Comparison of ENCODE assay signal across 8 mouse cellular contexts in genomic region chr9:112102155-112102851, GRCm38 (mm10).
DNase-seq lines count a peak whose midpoint lies in the region; ATAC-seq and TF ChIP-seq lines count a peak whose summit lies in the region.

No protein-coding gene starts in this region.

- no peak overlapping the region for H3K4me3 ChIP-seq in kidney, adult 2 months (ENCODE audit: insufficient read depth, low read depth, low read length)
- no peak overlapping the region for H3K4me3 ChIP-seq in forebrain, embryonic 13.5 days
- H3K4me3 ChIP-seq in myocyte = no peak overlapping the region
- no peak overlapping the region for H3K4me3 ChIP-seq in liver, postnatal 0 days (ENCODE audit: low read depth, low read length)
- H3K4me3 ChIP-seq in intestine, embryonic 16.5 days (ENCODE audit: low read length) = no peak overlapping the region

- no peak overlapping the region for H3K4me2 ChIP-seq in forebrain, embryonic 13.5 days
- peak overlapping the region; percentile 50 for H3K4me2 ChIP-seq in myocyte (ENCODE audit: low read depth)
- H3K4me2 ChIP-seq in liver, postnatal 0 days (ENCODE audit: low read depth, low read length) = no peak overlapping the region
- H3K4me2 ChIP-seq in intestine, embryonic 16.5 days (ENCODE audit: low read depth, low read length) = no peak overlapping the region

- no peak overlapping the region for H3K9ac ChIP-seq in forebrain, embryonic 13.5 days
- H3K9ac ChIP-seq in liver, postnatal 0 days (replicated peaks) = no peak overlapping the region
- no peak overlapping the region for H3K9ac ChIP-seq in intestine, embryonic 16.5 days (ENCODE audit: low read depth, low read length)

- no peaks in the 10 kb centered on the region for H3K4me1 ChIP-seq in kidney, adult 2 months (ENCODE audit: control insufficient read depth, insufficient read depth, low read length)
- peaks cover 15% of the 10 kb centered on the region for H3K4me1 ChIP-seq in forebrain, embryonic 13.5 days
- H3K4me1 ChIP-seq in liver, postnatal 0 days (ENCODE audit: insufficient read depth) = no peaks in the 10 kb centered on the region
- H3K4me1 ChIP-seq in intestine, embryonic 16.5 days (ENCODE audit: control insufficient read depth, insufficient read depth, low read length) = no peaks in the 10 kb centered on the region

- no peaks in the 10 kb centered on the region for H3K36me3 ChIP-seq in kidney, adult 2 months (ENCODE audit: control insufficient read depth, insufficient read depth, low read length)
- no peaks in the 10 kb centered on the region for H3K36me3 ChIP-seq in forebrain, embryonic 13.5 days (ENCODE audit: poor library complexity, severe bottlenecking)
- H3K36me3 ChIP-seq in myocyte (ENCODE audit: control insufficient read depth, insufficient read depth) = no peaks in the 10 kb centered on the region
- no peaks in the 10 kb centered on the region for H3K36me3 ChIP-seq in liver, postnatal 0 days (replicated peaks; ENCODE audit: insufficient read depth, low read length)
- H3K36me3 ChIP-seq in intestine, embryonic 16.5 days (ENCODE audit: control insufficient read depth, insufficient read depth, low read length) = no peaks in the 10 kb centered on the region

- TF ChIP-seq POLR2A in kidney, adult 2 months (IDR thresholded peaks at IDR 0.05; ENCODE audit: low read depth, low read length) = no peak
- TF ChIP-seq POLR2A in myocyte (IDR thresholded peaks at IDR 0.05; ENCODE audit: insufficient read length, low read depth) = no peak

- DNase-seq in kidney, postnatal 4 days = peak; percentile 12 to 32
- DNase-seq in kidney, adult 2 months = no peak
- DNase-seq in layer of hippocampus, adult 8-10 months (ENCODE audit: low spot score in 2 of 2) = peak; percentile 89 to 91
- DNase-seq in liver, postnatal 0 days = no peak

- H3K79me2 ChIP-seq in myocyte (ENCODE audit: control insufficient read depth, insufficient read depth) = no peaks in the 10 kb centered on the region

- H3K27ac ChIP-seq in kidney, adult 2 months (ENCODE audit: insufficient read depth, low read depth, low read length) = no peak overlapping the region
- H3K27ac ChIP-seq in forebrain, embryonic 13.5 days = peak overlapping the region; percentile 76
- no peak overlapping the region for H3K27ac ChIP-seq in liver, postnatal 0 days (ENCODE audit: low read depth)
- H3K27ac ChIP-seq in intestine, embryonic 16.5 days (ENCODE audit: low read length) = no peak overlapping the region

- peak; percentile 92 for ATAC-seq in forebrain, embryonic 13.5 days
- ATAC-seq in liver, postnatal 0 days = no peak
- no peak for ATAC-seq in intestine, embryonic 16.5 days
- no peak for ATAC-seq in megakaryocyte progenitor cell, adult 5-6 weeks (replicated peaks; ENCODE audit: poor library complexity)

- 45% methylated on average over 6 of the region's 6 CpGs for WGBS in kidney, adult 2 months
- 41% methylated on average over 6 of the region's 6 CpGs for WGBS in forebrain, embryonic 13.5 days
- WGBS in liver, postnatal 0 days (ENCODE audit: insufficient replicate concordance) = 60% methylated on average over 6 of the region's 6 CpGs
- WGBS in intestine, embryonic 16.5 days = 53% methylated on average over 6 of the region's 6 CpGs

- no peaks in the 10 kb centered on the region for H3K27me3 ChIP-seq in kidney, adult 2 months (replicated peaks; ENCODE audit: control insufficient read depth, insufficient read depth, low read length)
- H3K27me3 ChIP-seq in forebrain, embryonic 13.5 days = no peaks in the 10 kb centered on the region
- H3K27me3 ChIP-seq in myocyte (ENCODE audit: control insufficient read depth, insufficient read depth, insufficient read length) = no peaks in the 10 kb centered on the region
- no peaks in the 10 kb centered on the region for H3K27me3 ChIP-seq in liver, postnatal 0 days (ENCODE audit: insufficient read depth, low read length)
- H3K27me3 ChIP-seq in intestine, embryonic 16.5 days (replicated peaks; ENCODE audit: control insufficient read depth, insufficient read depth, low read length) = no peaks in the 10 kb centered on the region

- H3K9me3 ChIP-seq in forebrain, embryonic 13.5 days (replicated peaks) = no peaks in the 10 kb centered on the region
- H3K9me3 ChIP-seq in liver, postnatal 0 days (ENCODE audit: low read length) = no peaks in the 10 kb centered on the region
- no peaks in the 10 kb centered on the region for H3K9me3 ChIP-seq in intestine, embryonic 16.5 days (ENCODE audit: control insufficient read depth, low read length)

- no peak overlapping the region for H3ac ChIP-seq in myocyte (ENCODE audit: control insufficient read depth, insufficient read length)

- no peak for TF ChIP-seq EP300 in liver, postnatal 0 days (IDR thresholded peaks at IDR 0.05; ENCODE audit: low read depth)

- TF ChIP-seq CTCF in kidney, adult 2 months (conservative IDR thresholded peaks at IDR 0.05; ENCODE audit: insufficient read depth, insufficient read length, low read depth, low read length) = no peak
- TF ChIP-seq CTCF in liver, postnatal 0 days (IDR thresholded peaks at IDR 0.05; ENCODE audit: low read depth) = no peak

TF ChIP-seq in myocyte, 11 proteins besides CTCF, POLR2A, EP300 and RAD21:
- peak; percentile 47 to 83 (median 82) for TF ChIP-seq MYOD1 (IDR thresholded peaks at IDR 0.05; ENCODE audit: control insufficient read depth in 1 of 3, insufficient read length in 2 of 3, low read depth in 2 of 3)
- no peak for TF ChIP-seq TCF3 (IDR thresholded peaks at IDR 0.05; ENCODE audit: insufficient read length, low read depth)
- TF ChIP-seq MYOG (IDR thresholded peaks at IDR 0.05; ENCODE audit: control insufficient read depth in 1 of 3, insufficient read depth in 1 of 3, insufficient read length in 2 of 3, low read depth in 2 of 3) = peak in 2 of 3 experiments; percentile 40 to 56
- TF ChIP-seq TCF12 (IDR thresholded peaks at IDR 0.05; ENCODE audit: insufficient read depth, poor library complexity, severe bottlenecking) = peak; percentile 55

Comparison
In these comparisons a context has a peak if more than half of its experiments do, and no peak if none do; other contexts are left out.
1. DNase-seq: peak in kidney, postnatal 4 days (2 of 2) and layer of hippocampus, adult 8-10 months (2 of 2); none in kidney, adult 2 months (single experiment) and liver, postnatal 0 days (single experiment).